Mouse (Mus musculus): ENCODE data around the gene Rnase2a. TPM values are rescaled to one million over a fixed set of nuclear protein-coding genes. Genes with fewer than 3 reads are reported as not detected.
"Not testable (repeated sequence)": the region's sequence is repeated elsewhere in the genome, so short reads cannot be mapped to it uniquely, and the experiment has no call there.

Gene Rnase2a
- total and polyA plus RNA-seq, 3 experiments: not detected

DNA sequence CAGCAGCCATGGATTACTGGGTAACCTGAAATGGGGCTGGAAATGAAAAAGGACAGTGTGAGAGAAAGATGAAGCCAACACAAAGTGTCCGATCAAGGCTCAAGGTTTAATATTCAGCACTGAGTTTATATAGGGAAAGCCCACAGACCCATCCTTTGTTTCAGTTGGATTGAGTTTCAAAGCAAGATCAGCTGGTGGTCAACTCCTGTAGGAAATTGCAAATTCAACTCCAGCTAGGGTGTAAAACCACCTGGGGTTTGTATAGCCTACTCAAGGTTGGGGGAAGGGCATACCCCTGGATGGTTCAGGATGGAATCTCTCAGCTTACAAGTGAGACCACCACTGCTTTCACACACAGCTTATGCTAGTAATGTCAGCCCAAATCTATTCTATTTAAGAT lies 8.2 kb downstream of the Rnase2a start:
- no peak overlapping the region for H3K9ac ChIP-seq (ENCODE audit: control insufficient read depth, low read depth, low read length, poor library complexity, severe bottlenecking)
- H3K4me3 ChIP-seq (ENCODE audit: control insufficient read depth in 1 of 2, insufficient read depth in 1 of 2, low read depth in 2 of 2, low read length in 2 of 2): no peak overlapping the region
- no peak overlapping the region for H3K27ac ChIP-seq (ENCODE audit: control insufficient read depth, low read depth, low read length)
- DNase-seq (ENCODE audit: low read depth, low spot score): no peak
- no peaks in the 10 kb centered on the region for H3K79me2 ChIP-seq (ENCODE audit: control insufficient read depth, insufficient read depth, low read length, poor library complexity)
- H3K36me3 ChIP-seq (ENCODE audit: control insufficient read depth in 1 of 2, insufficient read depth in 2 of 2, low read length in 2 of 2): no peaks in the 10 kb centered on the region
- no peaks in the 10 kb centered on the region for H3K27me3 ChIP-seq (ENCODE audit: control insufficient read depth in 1 of 2, insufficient read depth in 2 of 2, low read length in 2 of 2)
- H3K4me1 ChIP-seq (ENCODE audit: control insufficient read depth in 1 of 2, insufficient read depth in 2 of 2, low read length in 2 of 2): no peaks in the 10 kb centered on the region
- TF ChIP-seq UBTF (IDR thresholded peaks at IDR 0.05; ENCODE audit: borderline replicate concordance, insufficient read depth, low read depth, low read length) (no peak), KAT2A (conservative IDR thresholded peaks at IDR 0.05; ENCODE audit: low read depth, low read length) (no peak), JUND (IDR thresholded peaks at IDR 0.05; ENCODE audit: low read depth, low read length) (no peak), TAL1 (IDR thresholded peaks at IDR 0.05; ENCODE audit: low read length) (no peak), MAFK (IDR thresholded peaks at IDR 0.05; ENCODE audit: borderline replicate concordance, low read depth, low read length) (no peak), POLR2AphosphoS2 (IDR thresholded peaks at IDR 0.05; ENCODE audit: low read length) (no peak), MYB (IDR thresholded peaks at IDR 0.05; ENCODE audit: low read depth, low read length) (no peak), NRF1 (IDR thresholded peaks at IDR 0.05; ENCODE audit: insufficient read depth, low read depth, low read length, poor library complexity, severe bottlenecking) (no peak), E2F4 (IDR thresholded peaks at IDR 0.05; ENCODE audit: borderline replicate concordance, low read depth, low read length) (no peak), MYC (IDR thresholded peaks at IDR 0.05; ENCODE audit: low read depth, low read length) (no peak), MEF2A (IDR thresholded peaks at IDR 0.05; ENCODE audit: extremely low read depth, insufficient replicate concordance, low read depth, low read length, poor library complexity, severe bottlenecking) (no peak), MXI1 (IDR thresholded peaks at IDR 0.05; ENCODE audit: low read depth, low read length) (no peak), ZMIZ1 (IDR thresholded peaks at IDR 0.05; ENCODE audit: low read depth, low read length) (no peak), GABPA (IDR thresholded peaks at IDR 0.05; ENCODE audit: low read depth, low read length) (no peak)
- H3K9me3 ChIP-seq (replicated peaks; ENCODE audit: insufficient read depth, low read length): no peaks in the 10 kb centered on the region

DNA sequence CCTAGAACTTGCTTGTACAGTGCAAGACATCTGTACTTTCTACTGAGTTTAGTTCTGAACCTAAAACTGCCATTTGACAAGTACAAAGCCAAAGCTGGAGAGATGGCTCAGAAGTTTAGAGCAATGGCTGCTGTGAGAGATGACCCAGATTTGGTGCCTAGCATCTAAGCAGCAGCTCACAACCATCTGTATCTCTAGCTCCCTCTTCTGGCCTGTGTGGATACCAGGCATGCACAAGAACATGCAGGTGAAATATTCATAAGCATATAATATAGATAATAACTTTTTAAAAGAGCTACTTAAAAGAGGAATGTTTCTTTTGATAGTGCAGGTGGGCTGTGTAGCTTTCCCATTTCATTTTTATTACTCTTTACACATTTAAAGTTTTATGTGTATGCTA lies 15.0 kb downstream of the Rnase2a start:
- Histone ChIP-seq H3K9ac (ENCODE audit: control insufficient read depth, low read depth, low read length, poor library complexity, severe bottlenecking) (no peak overlapping the region), H3K27ac (ENCODE audit: control insufficient read depth, low read depth, low read length) (no peak overlapping the region), H3K9me3 (replicated peaks; ENCODE audit: insufficient read depth, low read length) (no peaks in the 10 kb centered on the region), H3K27me3 (ENCODE audit: control insufficient read depth in 1 of 2, insufficient read depth in 2 of 2, low read length in 2 of 2) (no peaks in the 10 kb centered on the region), H3K4me1 (ENCODE audit: control insufficient read depth in 1 of 2, insufficient read depth in 2 of 2, low read length in 2 of 2) (no peaks in the 10 kb centered on the region), H3K36me3 (ENCODE audit: control insufficient read depth in 1 of 2, insufficient read depth in 2 of 2, low read length in 2 of 2) (no peaks in the 10 kb centered on the region), H3K4me3 (ENCODE audit: control insufficient read depth in 1 of 2, insufficient read depth in 1 of 2, low read depth in 2 of 2, low read length in 2 of 2) (no peak overlapping the region), H3K79me2 (ENCODE audit: control insufficient read depth, insufficient read depth, low read length, poor library complexity) (no peaks in the 10 kb centered on the region)
- peak; percentile 59 for DNase-seq (ENCODE audit: low read depth, low spot score)
- TF ChIP-seq RAD21 (IDR thresholded peaks at IDR 0.05; ENCODE audit: low read depth, low read length) (peak; percentile 65), SMC3 (IDR thresholded peaks at IDR 0.05; ENCODE audit: low read depth, low read length) (peak; percentile 83), ZC3H11A (IDR thresholded peaks at IDR 0.05; ENCODE audit: low read depth, low read length) (peak; percentile 37), CTCF (IDR thresholded peaks at IDR 0.05 in 2 of 3, conservative IDR thresholded peaks at IDR 0.05 in 1 of 3; ENCODE audit: control insufficient read depth in 1 of 3, insufficient read depth in 1 of 3, low read depth in 2 of 3, low read length in 3 of 3, poor library complexity in 1 of 3, severe bottlenecking in 1 of 3) (peak; percentile 58 to 77 (median 61)), HCFC1 (IDR thresholded peaks at IDR 0.05; ENCODE audit: low read depth, low read length) (no peak)

DNA sequence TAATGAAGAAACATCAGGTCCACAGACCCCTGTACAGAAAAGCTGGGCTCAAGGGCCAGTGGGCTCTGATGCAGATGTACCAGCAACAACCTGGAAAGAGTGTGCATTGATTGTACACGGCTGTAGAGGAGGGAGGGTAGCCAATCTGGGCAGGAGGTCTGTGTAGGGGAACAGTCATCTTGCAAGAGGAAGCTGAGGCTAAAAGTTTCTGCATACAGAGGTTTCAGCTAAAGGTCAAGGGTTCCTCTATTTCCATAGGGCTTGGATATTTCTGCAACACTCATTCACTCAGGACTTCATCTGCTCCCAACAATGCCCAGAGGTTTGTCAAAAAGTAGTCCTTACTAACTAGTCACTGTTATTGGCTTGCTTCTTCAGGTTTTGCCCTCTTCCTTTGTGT lies 18.4 kb downstream of the Rnase2a start:
- H3K9ac ChIP-seq (ENCODE audit: control insufficient read depth, low read depth, low read length, poor library complexity, severe bottlenecking); H3K27ac ChIP-seq (ENCODE audit: control insufficient read depth, low read depth, low read length); H3K79me2 ChIP-seq (ENCODE audit: control insufficient read depth, insufficient read depth, low read length, poor library complexity); H3K9me3 ChIP-seq (replicated peaks; ENCODE audit: insufficient read depth, low read length); H3K36me3 ChIP-seq (ENCODE audit: control insufficient read depth in 1 of 2, insufficient read depth in 2 of 2, low read length in 2 of 2); H3K4me1 ChIP-seq (ENCODE audit: control insufficient read depth in 1 of 2, insufficient read depth in 2 of 2, low read length in 2 of 2); H3K27me3 ChIP-seq (ENCODE audit: control insufficient read depth in 1 of 2, insufficient read depth in 2 of 2, low read length in 2 of 2); DNase-seq (ENCODE audit: low read depth, low spot score); H3K4me3 ChIP-seq (ENCODE audit: control insufficient read depth in 1 of 2, insufficient read depth in 1 of 2, low read depth in 2 of 2, low read length in 2 of 2): not testable (repeated sequence)

DNA sequence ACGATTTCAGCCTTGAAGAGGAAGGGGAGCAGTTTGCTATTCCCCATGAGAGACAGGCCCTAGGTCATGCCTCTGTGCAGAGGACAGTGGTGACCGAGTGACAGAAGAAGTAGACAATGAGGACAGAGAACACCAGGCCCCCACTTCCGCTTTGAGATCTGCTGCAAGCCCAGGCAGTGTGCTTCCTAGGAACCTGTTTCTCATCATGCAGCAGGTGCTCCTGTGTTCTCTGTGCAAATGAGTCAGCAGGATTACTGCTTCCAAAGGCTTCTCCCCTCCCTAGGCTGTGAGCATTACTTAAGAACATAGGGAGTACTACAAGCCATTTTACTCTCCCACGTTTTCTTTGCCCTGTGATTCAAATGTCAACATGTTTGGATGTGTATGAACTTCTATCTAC lies 26.3 kb downstream of the Rnase2a start:
- DNase-seq (ENCODE audit: low read depth, low spot score); H3K27me3 ChIP-seq (ENCODE audit: control insufficient read depth in 1 of 2, insufficient read depth in 2 of 2, low read length in 2 of 2); H3K4me1 ChIP-seq (ENCODE audit: control insufficient read depth in 1 of 2, insufficient read depth in 2 of 2, low read length in 2 of 2); H3K9me3 ChIP-seq (replicated peaks; ENCODE audit: insufficient read depth, low read length); H3K9ac ChIP-seq (ENCODE audit: control insufficient read depth, low read depth, low read length, poor library complexity, severe bottlenecking); H3K27ac ChIP-seq (ENCODE audit: control insufficient read depth, low read depth, low read length); H3K4me3 ChIP-seq (ENCODE audit: control insufficient read depth in 1 of 2, insufficient read depth in 1 of 2, low read depth in 2 of 2, low read length in 2 of 2); H3K36me3 ChIP-seq (ENCODE audit: control insufficient read depth in 1 of 2, insufficient read depth in 2 of 2, low read length in 2 of 2); H3K79me2 ChIP-seq (ENCODE audit: control insufficient read depth, insufficient read depth, low read length, poor library complexity): not testable (repeated sequence)
